Mouse (Mus musculus) left cerebral cortex, adult 2 months (tissue): Measurements from ENCODE around the gene Syce1. TPM values are rescaled to one million over a fixed set of nuclear protein-coding genes. Genes with fewer than 3 reads are reported as not detected.
A peak's percentile ranks its signal among the peaks of the same experiment; 100 is the strongest.

ENCODE experiments used
- DNase-seq, 2 experiments: peaks; one replicate each; pipeline ENCODE4 v3.0.0; 2021 to 2022; ENCODE audit warnings: low spot score in 2 of 2, mixed read lengths in 1 of 2; ENCODE audit errors: extremely low spot score in 1 of 2
- H3K27ac ChIP-seq: fragments of 200-600 bp; 2 replicates; pipeline ENCODE4 v1.8.1; 2022
- H3K4me3 ChIP-seq: fragments of 200-600 bp; 2 replicates; pipeline ENCODE4 v1.8.1; 2022
- CTCF ChIP-seq: fragments of 200-600 bp; IDR thresholded peaks from 2 replicates; pipeline ENCODE4 v1.8.1; 2022; ENCODE audit warnings: antibody characterized with exemption, mild to moderate bottlenecking, moderate library complexity
- intact Hi-C: fragments of 180-260 bp; cut with DNase I; formaldehyde crosslinking; loops from one replicate; pipeline ENCODE4 v1.15.1; 2025
- long read RNA-seq, 2 experiments: library from polyadenylated mRNA; stranded (forward); transcript quantifications; one replicate each; pipeline ENCODE4 v2.0.0; 2021; ENCODE audit warnings: borderline mapping rate in 2 of 2
- total RNA-seq, 2 experiments: library from RNA; stranded (reverse); gene quantifications; 2 replicates each; pipeline ENCODE4 v1.2.3; 2021

The Syce1 gene
- total RNA-seq, result under 1 TPM; 0.32 to 0.47 TPM
- long read RNA-seq, experiment 1, partial matches to known transcripts, result 0 of 1 reads
- long read RNA-seq, experiment 1, other reads (novel, unspliced or antisense), result 0 of 1 reads
- long read RNA-seq, experiment 2, result 0 reads

DNA sequence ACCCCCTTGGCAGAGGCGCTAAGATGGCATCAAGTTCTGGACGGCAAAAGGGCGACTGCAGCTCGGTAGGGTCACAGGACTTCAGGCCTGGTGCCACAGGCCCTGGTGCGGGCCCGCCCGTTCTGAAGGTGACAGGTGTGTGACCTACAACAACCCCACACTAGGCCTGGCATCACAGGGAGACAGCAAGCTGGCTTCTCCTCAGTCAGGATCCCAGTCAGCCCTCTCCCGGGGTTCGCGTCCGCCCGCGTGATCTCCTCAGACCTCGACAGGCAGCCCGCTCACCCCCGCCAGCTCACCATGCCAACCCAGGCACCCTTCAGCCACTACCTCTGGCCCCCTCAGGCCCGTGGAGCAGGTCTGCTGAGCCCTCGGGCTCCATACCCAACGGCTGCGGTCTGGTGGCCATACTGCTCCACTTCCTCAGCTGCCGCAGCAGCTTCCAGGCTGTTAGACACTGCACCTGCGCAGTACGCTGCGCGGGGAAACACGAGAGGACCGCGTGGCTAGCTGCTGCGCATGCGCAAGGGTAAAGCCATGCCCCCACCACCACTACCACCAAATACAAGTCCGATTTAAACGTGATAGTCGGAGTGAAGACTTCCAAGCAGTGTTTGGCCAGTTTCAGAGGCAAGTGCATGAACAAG is at the start of gene Syce1:
Gene Syce1, minus strand, starts transcription at position 447 of the 647 bp plus-strand sequence.
- Histone ChIP-seq H3K27ac (no peak within 1 kb of the TSS), H3K4me3 (no peak within 1 kb of the TSS)
- intact Hi-C loops, result no loop called here
- no peak for TF ChIP-seq CTCF
- DNase-seq, result no peak

DNA sequence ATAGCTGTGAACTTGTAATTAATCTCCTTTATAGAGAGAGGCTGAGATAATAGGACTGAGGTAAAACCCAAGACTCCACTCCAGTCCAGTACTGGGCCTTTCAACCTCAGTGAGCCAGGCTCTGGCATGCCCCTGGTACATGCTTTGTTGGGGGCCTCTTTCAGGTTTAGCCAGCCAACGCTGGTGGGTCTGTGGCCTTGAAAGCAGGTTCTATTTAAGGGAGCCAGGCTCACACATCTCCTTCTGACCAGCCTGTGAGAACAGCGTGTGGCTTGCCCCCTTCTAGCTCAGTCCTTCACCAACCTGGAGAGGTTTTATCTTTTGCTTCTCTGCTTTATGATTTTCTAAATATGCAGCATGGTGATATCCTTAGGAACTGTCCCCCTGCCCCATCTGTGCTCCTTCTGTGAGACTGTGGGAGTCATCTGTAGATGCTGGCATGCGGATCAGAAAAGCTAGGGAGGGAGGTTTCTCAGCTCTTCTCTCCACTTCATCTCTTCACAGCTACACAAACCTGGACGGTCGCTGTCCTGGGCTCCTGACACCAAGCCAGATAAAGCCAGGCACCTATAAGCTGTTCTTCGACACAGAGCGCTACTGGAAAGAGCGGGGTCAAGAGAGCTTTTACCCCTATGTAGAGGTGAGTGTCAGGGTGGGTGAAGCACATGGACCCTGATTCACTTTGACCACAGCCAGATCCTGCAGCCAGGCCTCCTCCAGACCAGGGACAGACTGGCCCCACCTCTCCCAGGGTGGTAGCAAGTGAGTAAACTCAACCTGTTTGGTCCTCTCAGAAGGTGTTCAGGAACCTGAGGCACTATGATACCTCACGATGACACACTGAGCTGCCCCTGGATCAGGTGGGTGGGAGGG is 48.8 kb upstream of the Syce1 start:
- H3K4me3 ChIP-seq, result no peak overlapping the region
- DNase-seq, result no peak
- peak overlapping the region; percentile 77 for H3K27ac ChIP-seq
- TF ChIP-seq CTCF, result no peak
- intact Hi-C loops, result no loop called here

DNA sequence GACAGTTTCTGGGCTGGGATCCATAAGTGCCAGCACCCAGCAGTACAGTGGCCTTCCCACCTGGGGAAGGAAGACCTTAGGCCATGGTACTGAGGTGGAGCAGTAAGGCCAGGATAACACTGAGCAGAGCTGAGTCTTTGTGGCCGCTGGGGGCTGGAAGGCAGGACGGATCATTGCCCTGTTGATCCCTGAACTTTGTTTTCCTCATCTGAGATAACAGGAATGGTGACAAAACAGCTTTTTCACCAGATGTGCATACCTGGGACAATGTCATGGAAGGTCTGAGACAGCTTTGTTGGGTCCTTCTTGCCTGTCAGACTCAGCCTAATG is 48.1 kb upstream of the Syce1 start:
- Histone ChIP-seq H3K4me3 (no peak overlapping the region), H3K27ac (peak overlapping the region; percentile 77)
- intact Hi-C loops, result no loop called here
- no peak for DNase-seq
- no peak for TF ChIP-seq CTCF

DNA sequence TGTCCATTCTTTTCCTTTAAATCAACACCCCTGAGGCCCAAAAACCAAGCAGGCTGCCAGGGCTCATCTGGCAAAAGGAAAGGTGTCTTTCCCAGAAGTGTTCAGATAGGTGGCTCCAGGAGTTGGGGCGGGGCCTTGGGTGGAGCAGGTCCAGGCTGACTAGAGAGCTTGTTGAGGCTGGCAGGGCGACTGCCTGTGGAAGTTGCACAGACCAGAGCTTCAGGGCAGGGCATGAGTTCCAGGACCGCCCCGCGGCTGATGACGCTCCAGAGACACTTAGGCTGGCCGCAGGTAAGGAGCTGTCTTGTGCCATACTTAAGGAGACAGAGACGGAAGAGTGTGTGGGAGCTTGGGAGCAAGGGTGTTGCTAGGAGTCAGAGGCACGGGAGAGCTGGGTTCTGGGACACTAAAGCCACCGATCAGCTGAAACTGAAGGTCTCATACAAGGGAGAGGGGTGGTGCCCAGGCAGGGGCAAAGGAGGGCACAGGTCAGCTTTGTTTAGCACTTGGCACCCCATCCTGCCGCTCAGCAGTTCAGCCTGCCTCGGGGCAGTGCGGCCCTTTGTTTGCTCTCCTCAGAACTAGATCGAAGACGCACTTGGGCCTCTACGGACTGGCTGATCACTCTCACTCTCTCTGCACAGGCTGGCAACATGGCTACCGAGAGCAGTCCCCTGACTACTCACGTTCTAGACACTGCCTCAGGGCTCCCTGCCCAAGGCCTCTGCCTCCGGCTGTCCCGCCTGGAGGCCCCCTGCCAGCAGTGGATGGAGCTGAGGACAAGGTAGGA is 47.5 kb upstream of the Syce1 start, which contains the start of gene Urah:
Gene Urah, plus strand, starts transcription at position 51 of the 790 bp plus-strand sequence.
- intact Hi-C loops, result no loop called here
- no peak for TF ChIP-seq CTCF
- H3K27ac ChIP-seq, result peak within 1 kb of the TSS; percentile 77
- DNase-seq, result no peak
- no peak within 1 kb of the TSS for H3K4me3 ChIP-seq

DNA sequence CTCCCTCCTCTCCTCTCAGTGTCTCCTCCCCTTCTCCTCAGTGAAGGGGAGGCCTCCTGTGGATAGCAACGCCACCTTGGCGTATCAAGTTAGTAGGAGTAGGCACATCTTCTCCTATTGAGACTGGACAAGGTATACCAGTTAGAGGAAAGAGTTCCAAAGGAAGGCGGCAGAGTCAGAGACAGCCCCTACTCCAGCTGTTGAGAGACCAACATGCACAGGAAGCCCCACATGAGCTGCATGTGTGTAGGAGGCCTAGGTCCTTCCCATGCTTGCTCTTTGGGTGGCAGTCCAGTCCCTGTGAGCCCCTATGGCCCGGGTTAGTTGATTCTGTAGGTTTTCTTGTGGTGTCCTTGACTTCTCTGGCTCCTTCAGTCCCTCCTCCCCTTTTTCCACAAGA is 45.7 kb upstream of the Syce1 start:
- Histone ChIP-seq H3K27ac (no peak overlapping the region), H3K4me3 (no peak overlapping the region)
- intact Hi-C loops, result no loop called here
- TF ChIP-seq CTCF, result no peak
- DNase-seq, result no peak

DNA sequence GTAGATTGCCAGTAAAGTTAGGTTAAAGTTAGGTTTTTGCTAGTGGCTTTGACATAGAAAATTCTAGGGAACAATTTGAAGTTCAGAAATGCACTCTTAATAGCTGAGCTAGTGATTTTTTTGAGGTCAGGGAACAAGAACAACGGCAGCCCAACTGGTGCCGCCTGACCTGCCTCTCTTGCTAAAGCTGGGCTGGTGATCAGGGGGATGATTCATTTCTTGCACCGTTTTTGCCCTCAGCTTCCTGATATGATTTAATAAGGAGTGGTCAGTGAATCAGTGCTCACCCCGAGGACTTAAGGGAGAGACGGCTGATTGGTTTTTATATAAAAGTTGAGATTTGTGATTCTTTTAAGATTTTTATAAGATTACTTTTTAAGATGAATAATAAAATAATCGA is 43.8 kb upstream of the Syce1 start:
- no peak for TF ChIP-seq CTCF
- intact Hi-C loops, result no loop called here
- no peak for DNase-seq
- no peak overlapping the region for H3K27ac ChIP-seq
- H3K4me3 ChIP-seq, result no peak overlapping the region

DNA sequence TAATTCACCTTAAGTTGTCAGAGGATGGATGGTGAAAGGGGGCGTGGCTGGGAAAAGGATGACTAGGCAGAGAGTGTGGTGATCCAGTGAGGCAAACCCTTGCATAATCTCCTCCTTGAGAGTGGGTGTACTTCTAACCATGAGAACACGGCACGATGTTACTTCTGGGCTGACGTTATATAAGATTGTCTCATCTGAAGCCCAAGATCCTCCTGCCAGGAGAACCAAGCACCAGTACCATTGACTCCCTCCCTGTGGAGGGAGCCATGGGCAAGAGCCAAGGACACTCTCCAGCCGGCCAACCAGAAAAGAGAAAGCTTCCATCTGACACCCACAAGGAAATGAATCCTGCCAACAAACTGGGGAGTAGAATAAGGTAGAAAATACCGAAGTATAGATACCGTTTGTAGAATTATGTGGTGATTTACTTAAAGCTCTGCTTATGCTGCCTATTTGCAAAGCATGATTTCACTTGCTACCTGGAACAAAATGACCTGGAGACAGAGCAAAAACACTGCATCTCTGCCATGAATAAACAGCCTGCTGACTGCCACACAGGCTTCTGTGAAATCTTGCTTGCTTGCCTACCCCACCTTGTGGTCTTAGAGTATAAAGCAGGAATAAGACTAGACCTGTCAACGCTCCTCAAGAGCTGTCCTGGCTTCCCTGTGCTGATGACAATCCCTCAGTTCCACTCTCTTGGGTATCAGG is 40.7 kb upstream of the Syce1 start:
- intact Hi-C loops, result loop anchor here (2.0 kb wide), 4 partner anchors 350 to 748 kb away; partner anchors contain the start of gene Sprn
- peak; percentile 49 to 62 for DNase-seq
- peak; percentile 66 for TF ChIP-seq CTCF
- Histone ChIP-seq H3K4me3 (peak overlapping the region; percentile 21; the same call in 1 of the 2 replicates), H3K27ac (peak overlapping the region; percentile 84)

DNA sequence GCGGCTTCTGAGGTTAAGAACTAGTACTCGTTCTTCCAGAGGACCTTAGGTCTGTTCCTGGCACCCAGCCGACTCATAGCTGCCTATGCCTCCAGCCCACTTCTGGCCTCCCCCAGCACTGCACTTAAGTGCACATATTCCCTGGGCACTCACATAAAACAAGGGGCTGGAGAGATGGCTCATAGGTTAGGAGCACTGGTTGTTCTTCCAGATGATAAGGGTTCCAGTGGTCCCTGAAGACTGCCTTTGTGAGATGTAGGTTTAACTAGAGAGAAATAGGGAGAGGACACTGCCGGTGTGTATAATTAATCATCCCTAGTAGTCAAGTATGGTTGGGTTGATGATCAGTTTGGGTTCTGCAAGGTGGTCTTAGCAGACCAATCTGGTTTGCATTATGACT is 35.1 kb upstream of the Syce1 start:
- no peak for TF ChIP-seq CTCF
- Histone ChIP-seq H3K27ac (no peak overlapping the region; the same call in 1 of the 2 replicates), H3K4me3 (no peak overlapping the region)
- DNase-seq, result no peak
- intact Hi-C loops, result no loop called here

DNA sequence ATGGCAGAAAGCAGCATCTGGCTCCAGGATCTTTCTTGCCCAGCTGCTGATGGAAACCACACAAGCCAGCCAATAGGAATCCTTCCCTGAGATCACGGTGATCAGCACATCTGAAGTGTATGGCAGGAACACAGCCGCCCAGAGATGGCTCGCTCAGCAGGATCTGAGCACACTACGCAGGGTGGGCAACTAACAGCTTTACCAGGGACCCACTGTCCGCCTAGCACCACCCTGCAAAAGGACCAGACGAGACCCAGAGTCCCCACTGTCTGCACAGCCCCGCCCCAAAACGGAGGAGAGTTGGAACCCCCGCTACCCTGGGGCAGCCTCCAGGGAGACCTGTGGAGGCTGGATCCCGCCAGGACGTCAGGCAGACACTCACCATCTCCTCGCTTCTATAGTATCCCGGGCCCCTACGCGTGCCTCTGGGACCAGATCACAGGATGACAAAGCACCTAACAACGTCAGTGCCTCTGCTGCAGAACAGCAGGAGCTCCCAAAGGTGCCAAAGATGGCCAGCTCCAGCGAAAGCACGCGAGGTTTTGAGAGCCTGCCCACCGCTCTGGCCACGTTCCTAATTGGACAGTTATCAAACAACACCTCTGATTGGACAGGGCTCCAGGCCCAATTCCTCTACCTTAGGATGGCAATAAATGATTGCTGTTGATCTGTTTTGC is 34.1 kb upstream of the Syce1 start, which contains the start of gene Zfp941:
Gene Zfp941, minus strand, starts transcription at position 526 of the 677 bp plus-strand sequence.
- intact Hi-C loops, result no loop called here

DNA sequence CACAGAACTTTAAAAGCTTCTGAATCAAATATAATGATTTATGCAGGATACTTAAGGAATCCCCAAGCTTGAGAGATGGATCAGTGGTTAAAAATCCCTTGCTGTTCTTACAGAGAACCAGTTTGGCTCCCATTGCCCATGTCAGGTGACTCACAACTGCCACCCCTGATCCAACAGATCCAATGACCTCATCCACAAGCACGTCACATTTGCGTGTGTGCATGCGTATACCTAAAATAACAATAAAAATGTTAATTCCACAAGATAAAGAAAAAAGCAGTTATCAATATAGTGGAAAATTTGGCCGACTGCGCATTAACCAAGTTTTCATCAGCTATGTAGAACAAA is 33.6 kb upstream of the Syce1 start:
- Histone ChIP-seq H3K27ac (peak overlapping the region; percentile 93), H3K4me3 (peak overlapping the region; percentile 49)
- DNase-seq, result no peak
- intact Hi-C loops, result no loop called here
- no peak for TF ChIP-seq CTCF

More for the DNA sequence above, 34.1 kb upstream of the Syce1 start, which contains the start of gene Zfp941:
- DNase-seq, result peak; percentile 67 to 68
- H3K27ac ChIP-seq, result peak within 1 kb of the TSS; percentile 93
- TF ChIP-seq CTCF, result no peak
- H3K4me3 ChIP-seq, result peak within 1 kb of the TSS; percentile 49
